Mouse (Mus musculus): Measurements from ENCODE around the gene Fcho1. TPM values are rescaled to one million over a fixed set of nuclear protein-coding genes. Genes with fewer than 3 reads are reported as not detected.
"Not testable (repeated sequence)": the region's sequence is repeated elsewhere in the genome, so short reads cannot be mapped to it uniquely, and the experiment has no call there.

Fcho1 gene
- polyA plus RNA-seq, 1 experiment from 2014 or later: 5.0 TPM

GRCm38 (mm10) chr8:71701414-71702086 lies 24.0 kb downstream of the Fcho1 start, which contains the start of gene B3gnt3:
B3gnt3 (minus strand) TSS chr8:71701789.
- no peak for DNase-seq (ENCODE audit: low spot score)
- no peaks in the 10 kb centered on the region for H3K36me3 ChIP-seq (replicated peaks; ENCODE audit: control insufficient read depth, insufficient read depth, low read depth, low read length)
- H3K27ac ChIP-seq (replicated peaks; ENCODE audit: low read depth, low read length): no peak within 1 kb of the TSS
- no peak within 1 kb of the TSS for H3K4me3 ChIP-seq (ENCODE audit: low read depth, low read length)
- no peaks in the 10 kb centered on the region for H3K9me3 ChIP-seq (replicated peaks; ENCODE audit: control insufficient read depth, low read length)
- no peaks in the 10 kb centered on the region for H3K4me1 ChIP-seq (ENCODE audit: control insufficient read depth, insufficient read depth, low read length)
- 17% methylated on average over 31 of the region's 34 CpGs for WGBS
- H3K27me3 ChIP-seq (ENCODE audit: control insufficient read depth, insufficient read depth, low read length): peaks cover 30% of the 10 kb centered on the region
- no peak within 1 kb of the TSS for H3K4me2 ChIP-seq (ENCODE audit: low read depth, low read length)
- 0 out of 2 replicates have a peak, but pooled peaks have one; percentile 45 for ATAC-seq (replicated peaks; ENCODE audit: insufficient number of reproducible peaks, low FRiP score, low TSS enrichment, low read depth)
- no peak within 1 kb of the TSS for H3K9ac ChIP-seq (replicated peaks; ENCODE audit: low read length)

- no peaks in the 10 kb centered on the region for H3K4me1 ChIP-seq (ENCODE audit: control insufficient read depth, insufficient read depth, low read length)
- no peaks in the 10 kb centered on the region for H3K36me3 ChIP-seq (replicated peaks; ENCODE audit: control insufficient read depth, insufficient read depth, low read depth, low read length)
- H3K27ac ChIP-seq (replicated peaks; ENCODE audit: low read depth, low read length): no peak overlapping the region
- no peak for DNase-seq (ENCODE audit: low spot score)
- H3K4me2 ChIP-seq (ENCODE audit: low read depth, low read length): no peak overlapping the region
- H3K4me3 ChIP-seq (ENCODE audit: low read depth, low read length): no peak overlapping the region
- peaks cover 30% of the 10 kb centered on the region for H3K27me3 ChIP-seq (ENCODE audit: control insufficient read depth, insufficient read depth, low read length)
- H3K9ac ChIP-seq (replicated peaks; ENCODE audit: low read length): no peak overlapping the region
- 7% methylated on average over 29 of the region's 29 CpGs for WGBS
- no peak for ATAC-seq (replicated peaks; ENCODE audit: insufficient number of reproducible peaks, low FRiP score, low TSS enrichment, low read depth)
- no peaks in the 10 kb centered on the region for H3K9me3 ChIP-seq (replicated peaks; ENCODE audit: control insufficient read depth, low read length)
These were observed 24.8 kb downstream of the Fcho1 start for GRCm38 (mm10) chr8:71700493-71701269.

GRCm38 (mm10) chr8:71695456-71695855 lies 30.1 kb downstream of the Fcho1 start:
- H3K4me3 ChIP-seq (ENCODE audit: low read depth, low read length); H3K4me2 ChIP-seq (ENCODE audit: low read depth, low read length); DNase-seq (ENCODE audit: low spot score); H3K36me3 ChIP-seq (replicated peaks; ENCODE audit: control insufficient read depth, insufficient read depth, low read depth, low read length); ATAC-seq (replicated peaks; ENCODE audit: insufficient number of reproducible peaks, low FRiP score, low TSS enrichment, low read depth); H3K4me1 ChIP-seq (ENCODE audit: control insufficient read depth, insufficient read depth, low read length); H3K9ac ChIP-seq (replicated peaks; ENCODE audit: low read length); H3K27ac ChIP-seq (replicated peaks; ENCODE audit: low read depth, low read length); H3K9me3 ChIP-seq (replicated peaks; ENCODE audit: control insufficient read depth, low read length): not testable (repeated sequence)
- 63% methylated on average over 12 of the region's 12 CpGs for WGBS
- peaks cover 56% of the 10 kb centered on the region for H3K27me3 ChIP-seq (ENCODE audit: control insufficient read depth, insufficient read depth, low read length)

GRCm38 (mm10) chr8:71693166-71694041 lies 32.1 kb downstream of the Fcho1 start:
- ATAC-seq (replicated peaks; ENCODE audit: insufficient number of reproducible peaks, low FRiP score, low TSS enrichment, low read depth) (no peak), DNase-seq (ENCODE audit: low spot score) (no peak)
- Histone ChIP-seq H3K36me3 (replicated peaks; ENCODE audit: control insufficient read depth, insufficient read depth, low read depth, low read length) (no peaks in the 10 kb centered on the region), H3K9me3 (replicated peaks; ENCODE audit: control insufficient read depth, low read length) (no peaks in the 10 kb centered on the region), H3K4me3 (ENCODE audit: low read depth, low read length) (0 out of 2 replicates have a peak overlapping the region, but pooled peaks have one; percentile 11), H3K27ac (replicated peaks; ENCODE audit: low read depth, low read length) (no peak overlapping the region), H3K4me2 (ENCODE audit: low read depth, low read length) (no peak overlapping the region), H3K9ac (replicated peaks; ENCODE audit: low read length) (no peak overlapping the region), H3K4me1 (ENCODE audit: control insufficient read depth, insufficient read depth, low read length) (no peaks in the 10 kb centered on the region; the same call in 1 of the 2 replicates), H3K27me3 (ENCODE audit: control insufficient read depth, insufficient read depth, low read length) (peaks cover 69% of the 10 kb centered on the region)
- WGBS: 10% methylated on average over 67 of the region's 68 CpGs

GRCm38 (mm10) chr8:71692509-71692908 lies 33.0 kb downstream of the Fcho1 start:
- Histone ChIP-seq H3K27me3 (ENCODE audit: control insufficient read depth, insufficient read depth, low read length) (peaks cover 77% of the 10 kb centered on the region), H3K9ac (replicated peaks; ENCODE audit: low read length) (no peak overlapping the region), H3K9me3 (replicated peaks; ENCODE audit: control insufficient read depth, low read length) (no peaks in the 10 kb centered on the region), H3K4me2 (ENCODE audit: low read depth, low read length) (no peak overlapping the region), H3K4me1 (ENCODE audit: control insufficient read depth, insufficient read depth, low read length) (no peaks in the 10 kb centered on the region; the same call in 1 of the 2 replicates), H3K36me3 (replicated peaks; ENCODE audit: control insufficient read depth, insufficient read depth, low read depth, low read length) (no peaks in the 10 kb centered on the region), H3K27ac (replicated peaks; ENCODE audit: low read depth, low read length) (no peak overlapping the region), H3K4me3 (ENCODE audit: low read depth, low read length) (0 out of 2 replicates have a peak overlapping the region, but pooled peaks have one; percentile 12)
- ATAC-seq (replicated peaks; ENCODE audit: insufficient number of reproducible peaks, low FRiP score, low TSS enrichment, low read depth) (no peak), DNase-seq (ENCODE audit: low spot score) (no peak)
- 4% methylated on average over 30 of the region's 30 CpGs for WGBS

GRCm38 (mm10) chr8:71689028-71689427 lies 36.5 kb downstream of the Fcho1 start, which contains the start of gene Insl3:
Insl3 (plus strand) TSS chr8:71689214.
- WGBS: 4% methylated on average over 33 of the region's 33 CpGs
- no peak within 1 kb of the TSS for H3K9ac ChIP-seq (replicated peaks; ENCODE audit: low read length)
- no peak for ATAC-seq (replicated peaks; ENCODE audit: insufficient number of reproducible peaks, low FRiP score, low TSS enrichment, low read depth)
- DNase-seq (ENCODE audit: low spot score): no peak
- H3K9me3 ChIP-seq (replicated peaks; ENCODE audit: control insufficient read depth, low read length): no peaks in the 10 kb centered on the region
- H3K4me1 ChIP-seq (ENCODE audit: control insufficient read depth, insufficient read depth, low read length): no peaks in the 10 kb centered on the region; the same call in 1 of the 2 replicates
- H3K4me2 ChIP-seq (ENCODE audit: low read depth, low read length): no peak within 1 kb of the TSS
- H3K27ac ChIP-seq (replicated peaks; ENCODE audit: low read depth, low read length): no peak within 1 kb of the TSS
- no peaks in the 10 kb centered on the region for H3K36me3 ChIP-seq (replicated peaks; ENCODE audit: control insufficient read depth, insufficient read depth, low read depth, low read length)
- no peak within 1 kb of the TSS for H3K4me3 ChIP-seq (ENCODE audit: low read depth, low read length)
- H3K27me3 ChIP-seq (ENCODE audit: control insufficient read depth, insufficient read depth, low read length): peaks cover 100% of the 10 kb centered on the region

- H3K9ac ChIP-seq (replicated peaks; ENCODE audit: low read length): no peak overlapping the region
- no peak overlapping the region for H3K4me2 ChIP-seq (ENCODE audit: low read depth, low read length)
- H3K27ac ChIP-seq (replicated peaks; ENCODE audit: low read depth, low read length): no peak overlapping the region
- H3K27me3 ChIP-seq (ENCODE audit: control insufficient read depth, insufficient read depth, low read length): peaks cover 100% of the 10 kb centered on the region
- no peaks in the 10 kb centered on the region for H3K36me3 ChIP-seq (replicated peaks; ENCODE audit: control insufficient read depth, insufficient read depth, low read depth, low read length)
- H3K9me3 ChIP-seq (replicated peaks; ENCODE audit: control insufficient read depth, low read length): no peaks in the 10 kb centered on the region
- WGBS: 2% methylated on average over 8 of the region's 8 CpGs
- no peaks in the 10 kb centered on the region for H3K4me1 ChIP-seq (ENCODE audit: control insufficient read depth, insufficient read depth, low read length)
- no peak overlapping the region for H3K4me3 ChIP-seq (ENCODE audit: low read depth, low read length)
- no peak for DNase-seq (ENCODE audit: low spot score)
- no peak for ATAC-seq (replicated peaks; ENCODE audit: insufficient number of reproducible peaks, low FRiP score, low TSS enrichment, low read depth)
These were observed 37.9 kb downstream of the Fcho1 start for GRCm38 (mm10) chr8:71687616-71688015.
